Mouse (Mus musculus) hindbrain, embryonic 11.5 days (tissue): ENCODE results near the gene Uox. TPM values are rescaled to one million over a fixed set of nuclear protein-coding genes. Genes with fewer than 3 reads are reported as not detected.

Experiments
- ATAC-seq: fragments of 200-750 bp; cut with Nextera tagmentation; 2 replicates; pipeline ENCODE4 v1.8.0; 2017; ENCODE audit warnings: mild to moderate bottlenecking, moderate TSS enrichment, moderate library complexity; ENCODE audit not compliant: low FRiP score
- DNase-seq: peaks from one replicate; pipeline ENCODE4 v3.0.0-alpha.2; 2015; ENCODE audit warnings: low spot score
- H3K27ac ChIP-seq: fragments of 300-500 bp; sonication (generic); 2 replicates; pipeline ENCODE4 v1.5.1; 2014; ENCODE audit warnings: mild to moderate bottlenecking, low read depth, low read length
- H3K27me3 ChIP-seq: fragments of 300-500 bp; sonication (generic); 2 replicates; pipeline ENCODE4 v1.6.1; 2014; ENCODE audit warnings: mild to moderate bottlenecking, low read length, moderate library complexity, mixed read lengths; ENCODE audit not compliant: control insufficient read depth, insufficient read depth
- H3K36me3 ChIP-seq: fragments of 300-500 bp; sonication (generic); 2 replicates; pipeline ENCODE4 v1.6.1; 2014; ENCODE audit warnings: mild to moderate bottlenecking, low read length, moderate library complexity, mixed read lengths; ENCODE audit not compliant: control insufficient read depth, insufficient read depth
- H3K4me1 ChIP-seq: fragments of 300-500 bp; sonication (generic); replicated peaks from 2 replicates; pipeline ENCODE4 v1.6.1; 2014; ENCODE audit warnings: low read length, mixed read lengths; ENCODE audit not compliant: control insufficient read depth, insufficient read depth
- H3K4me2 ChIP-seq: fragments of 300-500 bp; sonication (generic); replicated peaks from 2 replicates; pipeline ENCODE4 v1.6.1; 2014; ENCODE audit warnings: mild to moderate bottlenecking, low read depth, low read length
- H3K4me3 ChIP-seq: fragments of 300-500 bp; sonication (generic); 2 replicates; pipeline ENCODE4 v1.5.1; 2014; ENCODE audit warnings: low read depth, low read length
- H3K9ac ChIP-seq: fragments of 300-500 bp; sonication (generic); 2 replicates; pipeline ENCODE4 v1.6.1; 2014; ENCODE audit warnings: low read depth, low read length
- H3K9me3 ChIP-seq: fragments of 300-500 bp; sonication (generic); 2 replicates; pipeline ENCODE4 v1.6.1; 2016; ENCODE audit warnings: low read length; ENCODE audit not compliant: control insufficient read depth
- WGBS: fragments of 180-500 bp; shearing (Covaris S2); extraction: QIAGEN DNeasy Blood & Tissue Kit; methylation state at CpG from one replicate; pipeline ENCODE4 v1.1.7; 2014; 5-methylcytosine and 5-hydroxymethylcytosine counted together
- polyA plus RNA-seq: library from polyadenylated mRNA; unstranded; fragments of >200 nt; fragmentation: Nextera tagmentation; extraction: Ambion mirVana; gene quantifications from 2 replicates; pipeline ENCODE4 v1.2.1, GENCODE M21; 2014

Uox gene
- not detected in 2 replicates for polyA plus RNA-seq

- no peak within 1 kb of the TSS for H3K9ac ChIP-seq
- H3K9me3 ChIP-seq: no peaks in the 10 kb centered on the region
- H3K36me3 ChIP-seq: no peaks in the 10 kb centered on the region
- ATAC-seq (no peak), DNase-seq (no peak)
- H3K4me2 ChIP-seq: no peak within 1 kb of the TSS
- H3K27ac ChIP-seq: no peak within 1 kb of the TSS
- 87% methylated on average over 10 of the region's 10 CpGs for WGBS
- H3K27me3 ChIP-seq: no peaks in the 10 kb centered on the region
- no peak within 1 kb of the TSS for H3K4me3 ChIP-seq
- H3K4me1 ChIP-seq: no peaks in the 10 kb centered on the region
Observed at GRCm38 (mm10) chr3:146570148-146570782, at the start of gene Uox. Gene Uox, plus strand, starts transcription at chr3:146570426.

GRCm38 (mm10) chr3:146520798-146521651 is 49.2 kb upstream of the Uox start, which contains the start of gene Rpf1:
Gene Rpf1, minus strand, starts transcription at chr3:146521429.
- Histone ChIP-seq H3K27me3 (no peaks in the 10 kb centered on the region), H3K4me2 (peak within 1 kb of the TSS; percentile 70), H3K36me3 (no peaks in the 10 kb centered on the region), H3K4me1 (no peaks in the 10 kb centered on the region), H3K27ac (peak within 1 kb of the TSS; percentile 92), H3K4me3 (peak within 1 kb of the TSS; percentile 79), H3K9ac (peak within 1 kb of the TSS; percentile 93), H3K9me3 (no peaks in the 10 kb centered on the region)
- peak; percentile 90 for DNase-seq
- peak; percentile 98 for ATAC-seq
- under 1% methylated on average over 59 of the region's 82 CpGs for WGBS

GRCm38 (mm10) chr3:146521652-146522020 is 48.6 kb upstream of the Uox start:
- ATAC-seq (peak; percentile 20; the same call in 1 of the 2 replicates), DNase-seq (no peak)
- H3K4me1 ChIP-seq: no peaks in the 10 kb centered on the region
- H3K4me2 ChIP-seq: peak overlapping the region; percentile 70
- 17% methylated on average over 8 of the region's 8 CpGs for WGBS
- H3K36me3 ChIP-seq: no peaks in the 10 kb centered on the region
- H3K27ac ChIP-seq: peak overlapping the region; percentile 92
- peak overlapping the region; percentile 93; the same call in 1 of the 2 replicates for H3K9ac ChIP-seq
- H3K27me3 ChIP-seq: no peaks in the 10 kb centered on the region
- peak overlapping the region; percentile 79 for H3K4me3 ChIP-seq
- H3K9me3 ChIP-seq: no peaks in the 10 kb centered on the region

- H3K4me2 ChIP-seq: no peak overlapping the region
- H3K4me3 ChIP-seq: no peak overlapping the region
- WGBS: 49% methylated on average over 2 of the region's 2 CpGs
- H3K4me1 ChIP-seq: no peaks in the 10 kb centered on the region
- H3K36me3 ChIP-seq: no peaks in the 10 kb centered on the region
- DNase-seq (no peak), ATAC-seq (no peak)
- no peaks in the 10 kb centered on the region for H3K9me3 ChIP-seq
- no peak overlapping the region for H3K9ac ChIP-seq
- H3K27me3 ChIP-seq: no peaks in the 10 kb centered on the region
- no peak overlapping the region for H3K27ac ChIP-seq
Observed at GRCm38 (mm10) chr3:146528335-146528734, 41.9 kb upstream of the Uox start.

- WGBS: 70% methylated on average over 6 of the region's 6 CpGs
- H3K4me1 ChIP-seq: no peaks in the 10 kb centered on the region
- no peak overlapping the region for H3K4me3 ChIP-seq
- no peak overlapping the region for H3K4me2 ChIP-seq
- no peaks in the 10 kb centered on the region for H3K9me3 ChIP-seq
- no peak overlapping the region for H3K27ac ChIP-seq
- no peaks in the 10 kb centered on the region for H3K36me3 ChIP-seq
- H3K27me3 ChIP-seq: no peaks in the 10 kb centered on the region
- no peak for DNase-seq
- no peak for ATAC-seq
- H3K9ac ChIP-seq: no peak overlapping the region
Observed at GRCm38 (mm10) chr3:146534986-146535385, 35.2 kb upstream of the Uox start.

- ATAC-seq (no peak), DNase-seq (no peak)
- Histone ChIP-seq H3K4me2 (no peak overlapping the region), H3K27ac (no peak overlapping the region), H3K4me3 (no peak overlapping the region), H3K36me3 (no peaks in the 10 kb centered on the region), H3K9me3 (no peaks in the 10 kb centered on the region), H3K4me1 (no peaks in the 10 kb centered on the region), H3K9ac (no peak overlapping the region), H3K27me3 (no peaks in the 10 kb centered on the region)
- WGBS: 82% methylated on average over 4 of the region's 4 CpGs
Observed at GRCm38 (mm10) chr3:146540521-146541273, 29.5 kb upstream of the Uox start.

- H3K4me3 ChIP-seq: no peak overlapping the region
- H3K9me3 ChIP-seq: no peaks in the 10 kb centered on the region
- no peak overlapping the region for H3K27ac ChIP-seq
- no peaks in the 10 kb centered on the region for H3K4me1 ChIP-seq
- H3K9ac ChIP-seq: no peak overlapping the region
- 17% methylated on average over 1 of the region's 1 CpGs for whole genome bisulfite sequencing
- DNase-seq (no peak), ATAC-seq (no peak)
- H3K36me3 ChIP-seq: no peaks in the 10 kb centered on the region
- no peaks in the 10 kb centered on the region for H3K27me3 ChIP-seq
- no peak overlapping the region for H3K4me2 ChIP-seq
Observed at GRCm38 (mm10) chr3:146543632-146544031, 26.6 kb upstream of the Uox start.

GRCm38 (mm10) chr3:146554816-146555215 is 15.4 kb upstream of the Uox start:
- ATAC-seq: no peak
- WGBS: 89% methylated on average over 7 of the region's 7 CpGs

More at GRCm38 (mm10) chr3:146554816-146555215, 15.4 kb upstream of the Uox start:
- Histone ChIP-seq H3K9ac (no peak overlapping the region), H3K9me3 (no peaks in the 10 kb centered on the region), H3K27me3 (no peaks in the 10 kb centered on the region), H3K27ac (no peak overlapping the region), H3K36me3 (no peaks in the 10 kb centered on the region), H3K4me1 (no peaks in the 10 kb centered on the region), H3K4me3 (no peak overlapping the region), H3K4me2 (no peak overlapping the region)
- DNase-seq: no peak
